Mouse (Mus musculus) liver, embryonic 14.5 days (tissue): ENCODE data around the gene Chrna1. TPM values are rescaled to one million over a fixed set of nuclear protein-coding genes. Genes with fewer than 3 reads are reported as not detected.

Experiments
- ATAC-seq: fragments of 200-750 bp; cut with Nextera tagmentation; 2 replicates; pipeline ENCODE4 v1.8.0; 2017; ENCODE audit warnings: moderate number of reproducible peaks, mild to moderate bottlenecking, moderate library complexity; ENCODE audit not compliant: insufficient read depth
- DNase-seq, 3 experiments: peaks; one replicate each; pipeline ENCODE4 v3.0.0-alpha.2; 2012 to 2013; ENCODE audit warnings: low read depth in 3 of 3, low spot score in 3 of 3
- H3K27ac ChIP-seq: fragments of 300-500 bp; sonication (generic); 2 replicates; pipeline ENCODE4 v1.5.1; 2014; ENCODE audit warnings: moderate library complexity, mild to moderate bottlenecking, control low read depth, inconsistent platforms
- H3K27me3 ChIP-seq: fragments of 300-500 bp; sonication (generic); 2 replicates; pipeline ENCODE4 v1.6.1; 2014; ENCODE audit warnings: mild to moderate bottlenecking, low read length, moderate library complexity; ENCODE audit not compliant: control insufficient read depth, insufficient read depth
- H3K36me3 ChIP-seq: fragments of 300-500 bp; sonication (generic); replicated peaks from 2 replicates; pipeline ENCODE4 v1.6.1; 2014; ENCODE audit warnings: low read depth; ENCODE audit not compliant: control insufficient read depth, insufficient read depth
- H3K4me1 ChIP-seq, 2 experiments: fragments of 200-500 bp in 1 of 2; fragments of 300-500 bp in 1 of 2; sonication (generic) in 1 of 2; replicated peaks; 2 replicates each; pipeline ENCODE4 v1.6.1; 2012 to 2014; ENCODE audit warnings: antibody characterized with exemption in 1 of 2, inconsistent platforms in 1 of 2, low read length in 1 of 2; ENCODE audit not compliant: control insufficient read depth in 2 of 2, insufficient read depth in 2 of 2
- H3K4me2 ChIP-seq: fragments of 300-500 bp; sonication (generic); 2 replicates; pipeline ENCODE4 v1.6.1; 2014; ENCODE audit warnings: low read depth, mild to moderate bottlenecking, control low read depth, moderate library complexity
- H3K4me3 ChIP-seq, 2 experiments: fragments of 200-500 bp in 1 of 2; fragments of 300-500 bp in 1 of 2; sonication (generic) in 1 of 2; 2 replicates each; pipeline ENCODE4 v1.5.1; 2012 to 2014; ENCODE audit warnings: low read depth in 2 of 2, low read length in 2 of 2, mild to moderate bottlenecking in 2 of 2, control low read depth in 1 of 2, inconsistent platforms in 1 of 2, moderate library complexity in 1 of 2; ENCODE audit not compliant: insufficient read depth in 1 of 2
- H3K9ac ChIP-seq: fragments of 300-500 bp; sonication (generic); replicated peaks from 2 replicates; pipeline ENCODE4 v1.6.1; 2014; ENCODE audit warnings: mild to moderate bottlenecking, control low read depth, moderate library complexity
- H3K9me3 ChIP-seq: fragments of 300-500 bp; sonication (generic); 2 replicates; pipeline ENCODE4 v1.6.1; 2016; ENCODE audit warnings: low read length, mixed read lengths; ENCODE audit not compliant: control insufficient read depth
- CTCF ChIP-seq: IDR thresholded peaks from 2 replicates; pipeline ENCODE4 v1.5.1; 2016; ENCODE audit warnings: antibody characterized with exemption, low read depth, control low read depth
- EP300 ChIP-seq: IDR thresholded peaks from 2 replicates; pipeline ENCODE4 v1.6.1; 2016; ENCODE audit warnings: antibody characterized with exemption, low read depth
- WGBS: fragments of 180-500 bp; shearing (Covaris S2); extraction: QIAGEN DNeasy Blood & Tissue Kit; methylation state at CpG from one replicate; pipeline ENCODE4 v1.1.7; 2014; ENCODE audit not compliant: insufficient replicate concordance; 5-methylcytosine and 5-hydroxymethylcytosine counted together
- polyA plus RNA-seq, 2 experiments: library from polyadenylated mRNA; depleted of rRNA in 1 of 2; stranded (reverse) in 1 of 2; unstranded in 1 of 2; fragments of >200 nt; fragmentation: Nextera tagmentation in 1 of 2; extraction: Ambion mirVana in 1 of 2; gene quantifications; 2 replicates each; pipeline versions ENCODE4 v1.2.1 to v1.2.3; 2012 to 2014

The Chrna1 gene
- polyA plus RNA-seq, 2 experiments = 0.01 to 0.10 TPM

DNA sequence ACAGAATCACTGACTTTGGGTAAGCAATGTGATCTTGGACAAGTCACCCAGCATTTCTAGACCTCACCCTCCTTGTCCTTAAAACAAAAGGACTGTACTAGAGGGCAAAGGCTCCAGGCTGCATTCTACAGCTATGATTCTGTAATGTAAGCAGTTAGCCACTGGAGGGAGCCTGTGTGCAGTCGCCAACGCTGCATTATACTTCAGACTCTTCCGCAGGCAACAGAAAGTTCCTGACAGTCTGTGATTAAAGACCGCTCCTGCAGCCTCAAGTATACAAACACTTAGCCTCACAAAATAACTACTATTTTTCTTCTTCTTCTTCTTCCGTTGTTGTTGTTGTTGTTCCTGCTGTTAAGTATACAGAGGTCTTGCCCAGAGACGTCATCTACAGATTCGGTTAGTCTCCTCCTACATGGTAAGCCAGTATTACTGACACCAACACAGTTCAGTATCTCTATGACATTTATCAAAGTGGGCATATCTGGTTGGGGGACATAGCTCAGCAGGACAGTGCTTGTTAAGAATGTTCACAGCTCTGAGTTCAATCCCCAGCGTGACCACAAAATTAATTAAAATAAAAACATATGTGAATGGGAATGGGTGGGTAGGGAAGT is 13.0 kb downstream of the Chrna1 start:
- H3K27ac ChIP-seq = no peak overlapping the region
- 18% methylated on average over 8 of the region's 8 CpGs for WGBS
- H3K4me2 ChIP-seq = peak overlapping the region; percentile 53
- H3K4me3 ChIP-seq = no peak overlapping the region; a peak in 1 of 4 replicates
- ATAC-seq (no peak), DNase-seq (peak in 2 of 3 experiments; percentile 26 to 28)
- no peaks in the 10 kb centered on the region for H3K9me3 ChIP-seq
- H3K36me3 ChIP-seq = no peaks in the 10 kb centered on the region
- H3K4me1 ChIP-seq = no peaks in the 10 kb centered on the region
- H3K27me3 ChIP-seq = no peaks in the 10 kb centered on the region
- TF ChIP-seq EP300 = no peak
- TF ChIP-seq CTCF = peak; percentile 81
- no peak overlapping the region for H3K9ac ChIP-seq

- no peak overlapping the region for H3K4me3 ChIP-seq
- H3K27ac ChIP-seq = no peak overlapping the region
- DNase-seq (peak in 1 of 3 experiments; percentile 17), ATAC-seq (no peak)
- TF ChIP-seq CTCF (peak; percentile 77), EP300 (no peak)
- no peaks in the 10 kb centered on the region for H3K9me3 ChIP-seq
- H3K9ac ChIP-seq = no peak overlapping the region
- WGBS = 11% methylated on average over 7 of the region's 7 CpGs
- no peaks in the 10 kb centered on the region for H3K27me3 ChIP-seq
- H3K4me2 ChIP-seq = no peak overlapping the region
- peaks cover 2 to 7% of the 10 kb centered on the region in 2 experiments; a peak in 2 of 4 replicates for H3K4me1 ChIP-seq
- no peaks in the 10 kb centered on the region for H3K36me3 ChIP-seq
These were observed 14.0 kb downstream of the Chrna1 start for GRCm38 (mm10) chr2:73566162-73566561.

DNA sequence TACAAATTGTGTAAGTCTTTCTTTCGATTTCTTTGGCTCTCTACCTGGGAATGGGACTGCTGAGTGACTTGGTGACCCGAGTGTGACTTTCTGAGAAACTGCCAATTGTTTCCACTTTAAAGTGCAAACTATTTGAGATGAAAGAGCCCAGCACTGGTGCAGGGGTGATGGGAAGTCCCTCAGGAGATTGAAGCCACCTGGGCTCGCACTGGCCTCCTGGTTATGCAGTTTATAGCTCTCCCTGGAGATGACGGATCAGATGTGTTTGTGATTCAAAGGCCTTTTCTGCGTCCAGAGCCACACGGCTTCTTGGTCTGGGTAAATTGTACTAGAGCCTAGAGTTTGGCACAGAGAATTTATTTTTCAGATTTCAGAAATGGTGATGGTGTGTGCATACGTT is 16.4 kb downstream of the Chrna1 start:
- no peak for TF ChIP-seq EP300
- no peak for TF ChIP-seq CTCF
- Histone ChIP-seq H3K9ac (no peak overlapping the region), H3K9me3 (no peaks in the 10 kb centered on the region), H3K27ac (no peak overlapping the region), H3K4me3 (no peak overlapping the region), H3K36me3 (no peaks in the 10 kb centered on the region), H3K4me1 (peaks cover 2 to 9% of the 10 kb centered on the region in 2 experiments; a peak in 2 of 4 replicates), H3K27me3 (no peaks in the 10 kb centered on the region), H3K4me2 (no peak overlapping the region)
- DNase-seq (no peak), ATAC-seq (no peak)
- WGBS = 61% methylated on average over 7 of the region's 7 CpGs

DNA sequence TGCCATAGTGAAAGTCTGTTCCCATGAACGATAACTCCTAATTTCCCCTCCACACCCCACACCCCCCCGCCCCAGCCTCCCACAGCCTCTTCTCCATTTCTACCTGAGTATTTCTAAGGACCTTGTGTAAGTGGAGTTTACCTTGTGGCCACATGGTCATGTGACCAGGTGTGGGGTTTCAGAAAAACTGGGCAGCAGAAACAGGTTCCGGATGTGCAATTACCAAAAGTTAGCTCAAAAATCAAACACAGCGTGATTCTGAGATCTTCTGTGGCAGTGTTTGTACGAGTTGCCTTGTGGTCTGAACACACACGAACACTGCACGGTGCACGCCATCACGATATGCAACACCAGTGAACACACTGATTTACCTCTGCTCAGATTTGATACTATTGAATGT is 17.5 kb downstream of the Chrna1 start:
- Histone ChIP-seq H3K4me1 (peaks cover 2 to 9% of the 10 kb centered on the region in 2 experiments; a peak in 2 of 4 replicates), H3K9ac (no peak overlapping the region), H3K36me3 (no peaks in the 10 kb centered on the region), H3K4me3 (no peak overlapping the region), H3K9me3 (no peaks in the 10 kb centered on the region), H3K4me2 (no peak overlapping the region), H3K27me3 (no peaks in the 10 kb centered on the region), H3K27ac (no peak overlapping the region)
- ATAC-seq = no peak
- WGBS = 69% methylated on average over 9 of the region's 9 CpGs
- no peak for TF ChIP-seq EP300
- no peak for TF ChIP-seq CTCF
- no peak for DNase-seq

DNA sequence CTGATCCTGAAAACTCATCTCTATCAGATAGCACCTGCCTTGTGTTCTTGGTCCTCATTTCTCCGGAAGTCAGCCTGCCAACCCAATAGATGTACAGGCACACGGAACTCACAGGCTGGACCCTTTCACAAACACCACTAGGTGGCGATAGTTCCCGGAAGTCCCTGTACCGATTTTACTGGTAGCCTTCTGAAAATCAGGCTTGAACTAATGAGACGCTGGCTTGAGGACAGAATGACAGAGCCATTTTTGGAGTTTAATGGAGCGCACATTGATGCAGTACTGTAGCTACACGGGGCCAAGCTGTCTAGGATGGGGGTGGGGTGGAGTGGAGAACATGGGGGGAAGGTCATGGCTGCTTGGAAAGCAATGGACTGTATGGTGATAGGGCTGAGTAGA is 18.5 kb downstream of the Chrna1 start:
- H3K9ac ChIP-seq = no peak overlapping the region
- DNase-seq = peak; percentile 38 to 61 (median 45)
- no peaks in the 10 kb centered on the region for H3K27me3 ChIP-seq
- peak overlapping the region in 1 of 2 experiments; percentile 39; a peak in 2 of 4 replicates for H3K4me3 ChIP-seq
- TF ChIP-seq EP300 = no peak
- TF ChIP-seq CTCF = peak; percentile 81
- H3K4me1 ChIP-seq = peaks cover 2 to 9% of the 10 kb centered on the region in 2 experiments; a peak in 2 of 4 replicates
- H3K27ac ChIP-seq = no peak overlapping the region
- peak; percentile 23; the same call in 1 of the 2 replicates for ATAC-seq
- 3% methylated on average over 8 of the region's 8 CpGs for WGBS
- no peaks in the 10 kb centered on the region for H3K36me3 ChIP-seq
- H3K4me2 ChIP-seq = peak overlapping the region; percentile 49
- H3K9me3 ChIP-seq = no peaks in the 10 kb centered on the region
